In genomic region chr6:146955896-146956295, GRCm38 (mm10) we compare ENCODE assay signal across 9 mouse cellular contexts. TPM values are rescaled to one million over a fixed set of nuclear protein-coding genes. Genes with fewer than 3 reads are reported as not detected.
A peak's percentile ranks its signal among the peaks of the same experiment; 100 is the strongest.
DNase-seq lines count a peak whose midpoint lies in the region; ATAC-seq and TF ChIP-seq lines count a peak whose summit lies in the region.
"Had no signal": no experiment of that assay in that cellular context is flagged by ENCODE, and none has a peak within 500 bp of the region (broad histone marks: within the 10 kb centered on the region; RNA-seq: fewer than 3 reads in every experiment).

No protein-coding gene starts in this region.

- H3K36me3 ChIP-seq in kidney, embryonic 16.5 days (ENCODE audit: insufficient read depth, low read length), result no peaks in the 10 kb centered on the region
- no peaks in the 10 kb centered on the region for H3K36me3 ChIP-seq in limb, embryonic 14.5 days (ENCODE audit: control insufficient read depth, insufficient read depth, low read length)

- no peak overlapping the region for H3K9ac ChIP-seq in kidney, embryonic 16.5 days (replicated peaks; ENCODE audit: low read length)
- no peak overlapping the region for H3K9ac ChIP-seq in limb, embryonic 14.5 days (ENCODE audit: low read depth, low read length, severe bottlenecking)

- no peak overlapping the region for H3K4me3 ChIP-seq in kidney, embryonic 16.5 days (ENCODE audit: low read length)
- H3K4me3 ChIP-seq in limb, embryonic 14.5 days (replicated peaks; ENCODE audit: low read length), result no peak overlapping the region

- H3K27me3 ChIP-seq in kidney, embryonic 16.5 days (ENCODE audit: insufficient read depth, low read length), result no peaks in the 10 kb centered on the region
- H3K27me3 ChIP-seq in limb, embryonic 14.5 days (ENCODE audit: control insufficient read depth, insufficient read depth, low read length), result no peaks in the 10 kb centered on the region

- no peaks in the 10 kb centered on the region for H3K9me3 ChIP-seq in kidney, embryonic 16.5 days (ENCODE audit: low read length)
- no peaks in the 10 kb centered on the region for H3K9me3 ChIP-seq in limb, embryonic 14.5 days (ENCODE audit: control insufficient read depth, low read length)

- TF ChIP-seq POLR2A in limb, embryonic 14.5 days (IDR thresholded peaks at IDR 0.05; ENCODE audit: borderline replicate concordance, extremely low read depth, insufficient read depth, insufficient read length), result no peak

- no peak for DNase-seq in kidney, adult 9 months
- peak; percentile 77 for DNase-seq in Muller cell, postnatal 12 days (ENCODE audit: inconsistent ontology term)
- DNase-seq in limb, embryonic 14.5 days (ENCODE audit: low spot score), result no peak
- DNase-seq in right cerebral cortex, postnatal 14 days, result peak; percentile 43
- DNase-seq in urinary bladder, postnatal 4 days (ENCODE audit: low spot score in 2 of 2), result no peak

- H3K4me2 ChIP-seq in kidney, embryonic 16.5 days (replicated peaks; ENCODE audit: low read depth, low read length), result no peak overlapping the region
- no peak overlapping the region for H3K4me2 ChIP-seq in limb, embryonic 14.5 days (replicated peaks; ENCODE audit: low read depth, low read length, severe bottlenecking)

- peak; percentile 87 for ATAC-seq in kidney, embryonic 16.5 days (ENCODE audit: low FRiP score, low TSS enrichment)
- ATAC-seq in erythroid progenitor cell, adult 5-6 weeks (replicated peaks; ENCODE audit: low FRiP score, poor library complexity, severe bottlenecking), result peak; percentile 77
- no peak for ATAC-seq in limb, embryonic 14.5 days (ENCODE audit: low FRiP score, low read depth)
- ATAC-seq in monocyte, adult 5-6 weeks (replicated peaks; ENCODE audit: insufficient number of reproducible peaks, low FRiP score, low TSS enrichment, poor library complexity, severe bottlenecking), result no peak

- H3K4me1 ChIP-seq in kidney, embryonic 16.5 days (ENCODE audit: insufficient read depth, low read length), result peaks cover 30% of the 10 kb centered on the region
- peaks cover 5% of the 10 kb centered on the region for H3K4me1 ChIP-seq in limb, embryonic 14.5 days (ENCODE audit: control insufficient read depth, insufficient read depth, low read length)

- 41% methylated on average over 12 of the region's 12 CpGs for WGBS in kidney, embryonic 16.5 days
- WGBS in limb, embryonic 14.5 days, result 55% methylated on average over 12 of the region's 12 CpGs

- no peak overlapping the region for H3K27ac ChIP-seq in kidney, embryonic 16.5 days (ENCODE audit: low read length)
- H3K27ac ChIP-seq in limb, embryonic 14.5 days (replicated peaks; ENCODE audit: low read depth, low read length), result peak overlapping the region; percentile 63; the same call in 1 of the 2 replicates

RNA-seq across cellular contexts. Expression of gene 1700034J05Rik, which starts 1.7 kb away (rescaled TPM):
- polyA plus RNA-seq in kidney, embryonic 16.5 days (2015; fragmentation: Nextera tagmentation; extraction: Ambion mirVana), result 0.17 and 0.37 TPM in 2 replicates
- not detected in 2 replicates for total RNA-seq in erythroid progenitor cell, adult 5-6 weeks (2015; ENCODE audit: low replicate concordance)
- not detected in 2 replicates for total RNA-seq in erythroid progenitor cell, adult 5-6 weeks (2017; ENCODE audit: low replicate concordance)
- not detected in 2 replicates for polyA plus RNA-seq in limb, embryonic 14.5 days (2012; rRNA removed)
- polyA plus RNA-seq in limb, embryonic 14.5 days (2014; fragmentation: Nextera tagmentation; extraction: Ambion mirVana), result 0.21 and 0.56 TPM in 2 replicates
- total RNA-seq in monocyte, adult 5-6 weeks (2017), result 1.2 TPM in 1 of 3 replicates, not detected in the others
- polyA plus RNA-seq: small intestine, adult 2 months had no signal

Comparison
In these comparisons a context has a peak if more than half of its experiments do, and no peak if none do; other contexts are left out.
1. ATAC-seq: peak in kidney, embryonic 16.5 days (single experiment) and erythroid progenitor cell, adult 5-6 weeks (single experiment); none in limb, embryonic 14.5 days (single experiment) and monocyte, adult 5-6 weeks (single experiment).
2. DNase-seq: peak in Muller cell, postnatal 12 days (single experiment) and right cerebral cortex, postnatal 14 days (single experiment); none in kidney, adult 9 months (single experiment), limb, embryonic 14.5 days (single experiment) and urinary bladder, postnatal 4 days (0 of 2).